Mouse (Mus musculus) forebrain, embryonic 14.5 days (tissue): ENCODE results near the gene Hist1h2bh. TPM values are rescaled to one million over a fixed set of nuclear protein-coding genes. Genes with fewer than 3 reads are reported as not detected.
"Not testable (repeated sequence)": the region's sequence is repeated elsewhere in the genome, so short reads cannot be mapped to it uniquely, and the experiment has no call there.

Experiments used
- ATAC-seq: fragments of 200-750 bp; cut with Nextera tagmentation; 2 replicates; pipeline ENCODE4 v1.8.0; 2017; ENCODE audit warnings: mild to moderate bottlenecking, moderate library complexity
- DNase-seq: peaks from one replicate; pipeline ENCODE4 v3.0.0-alpha.2; 2015; ENCODE audit warnings: low spot score
- H3K27ac ChIP-seq: fragments of 300-500 bp; sonication (generic); 2 replicates; pipeline ENCODE4 v1.5.1; 2014; ENCODE audit warnings: low read depth, mild to moderate bottlenecking, control low read depth, low read length, moderate library complexity
- H3K27me3 ChIP-seq: fragments of 300-500 bp; sonication (generic); replicated peaks from 2 replicates; pipeline ENCODE4 v1.6.1; 2014; ENCODE audit warnings: low read length, control low read depth, mixed read lengths; ENCODE audit not compliant: control insufficient read depth, insufficient read depth
- H3K36me3 ChIP-seq: fragments of 300-500 bp; sonication (generic); 2 replicates; pipeline ENCODE4 v1.6.1; 2014; ENCODE audit warnings: low read length, control low read depth; ENCODE audit not compliant: control insufficient read depth, insufficient read depth
- H3K4me1 ChIP-seq: fragments of 300-500 bp; sonication (generic); 2 replicates; pipeline ENCODE4 v1.6.1; 2014; ENCODE audit warnings: antibody characterized with exemption, low read length, control low read depth; ENCODE audit not compliant: control insufficient read depth, insufficient read depth
- H3K4me2 ChIP-seq: fragments of 300-500 bp; sonication (generic); 2 replicates; pipeline ENCODE4 v1.6.1; 2014; ENCODE audit warnings: mild to moderate bottlenecking, control low read depth, low read length
- H3K4me3 ChIP-seq: fragments of 300-500 bp; sonication (generic); 2 replicates; pipeline ENCODE4 v1.5.1; 2014; ENCODE audit warnings: low read depth, low read length, control low read depth
- H3K9ac ChIP-seq: fragments of 300-500 bp; sonication (generic); 2 replicates; pipeline ENCODE4 v1.6.1; 2014; ENCODE audit warnings: mild to moderate bottlenecking, low read length, control low read depth, moderate library complexity
- H3K9me3 ChIP-seq: fragments of 300-500 bp; sonication (generic); replicated peaks from 2 replicates; pipeline ENCODE4 v1.6.1; 2016; ENCODE audit warnings: low read length, control low read depth, mixed read lengths; ENCODE audit not compliant: control insufficient read depth
- WGBS: fragments of 180-500 bp; shearing (Covaris S2); extraction: QIAGEN DNeasy Blood & Tissue Kit; methylation state at CpG from one replicate; pipeline ENCODE4 v1.1.7; 2014; 5-methylcytosine and 5-hydroxymethylcytosine counted together
- polyA plus RNA-seq: library from polyadenylated mRNA; unstranded; fragments of >200 nt; fragmentation: Nextera tagmentation; extraction: Ambion mirVana; gene quantifications from 2 replicates; pipeline ENCODE4 v1.2.1, GENCODE M21; 2014

Gene Hist1h2bh
- polyA plus RNA-seq, 1 experiment from 2014 or later: 0.30 TPM

- WGBS: under 1% methylated on average over 21 of the region's 45 CpGs
- Histone ChIP-seq H3K27ac (peak within 1 kb of the TSS; percentile 92), H3K4me3 (peak within 1 kb of the TSS; percentile 41), H3K9me3 (no peaks in the 10 kb centered on the region), H3K36me3 (no peaks in the 10 kb centered on the region), H3K4me1 (no peaks in the 10 kb centered on the region), H3K4me2 (peak within 1 kb of the TSS; percentile 81), H3K27me3 (no peaks in the 10 kb centered on the region), H3K9ac (peak within 1 kb of the TSS; percentile 62)
- DNase-seq: peak; percentile 99
- ATAC-seq: peak; percentile 95
Measured at GRCm38 (mm10) chr13:23543965-23544786, 984 bp upstream of the Hist1h2bh start, which contains the start of gene Hist1h3f. Gene Hist1h3f, plus strand, starts transcription at chr13:23544052.

DNA sequence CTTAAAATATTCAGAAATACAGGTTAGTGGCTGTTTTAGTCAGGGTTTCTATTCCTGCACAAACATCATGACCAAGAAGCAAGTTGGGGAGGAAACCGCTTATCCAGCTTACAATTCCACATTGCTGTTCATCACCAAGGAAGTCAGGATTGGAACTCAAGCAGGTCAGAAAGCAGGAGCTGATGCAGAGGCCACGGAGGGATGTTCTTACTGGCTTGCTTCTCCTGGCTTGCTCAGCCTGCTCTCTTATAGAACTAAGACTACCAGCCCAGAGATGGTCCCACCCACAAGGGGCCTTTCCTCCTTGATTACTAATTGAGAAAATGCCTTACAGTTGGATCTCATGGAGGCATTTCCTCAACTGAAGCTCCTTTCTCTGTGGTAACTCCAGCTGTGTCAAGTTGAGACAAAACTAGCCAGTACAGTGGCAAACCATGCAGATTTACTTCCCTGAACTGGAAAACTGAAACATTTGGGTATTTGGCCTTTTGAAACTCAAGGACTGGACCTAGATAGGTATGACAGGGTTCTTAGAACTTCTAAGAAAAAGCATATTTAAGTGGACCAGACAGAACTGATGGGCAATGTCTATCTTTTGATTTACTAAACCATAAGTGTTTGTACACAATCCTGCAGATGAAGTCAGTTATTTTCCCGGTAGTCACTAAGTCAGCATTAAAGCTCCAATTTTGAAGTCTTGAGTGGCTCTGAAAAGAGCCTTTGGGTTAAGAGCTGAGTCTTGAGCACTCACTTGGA is 789 bp downstream of the Hist1h2bh start:
- WGBS: 6% methylated on average over 3 of the region's 3 CpGs
- not testable (repeated sequence) for H3K9me3 ChIP-seq, H3K4me1 ChIP-seq, H3K27me3 ChIP-seq, ATAC-seq, DNase-seq, H3K36me3 ChIP-seq
- peak overlapping the region; percentile 37 for H3K4me3 ChIP-seq
- H3K4me2 ChIP-seq: peak overlapping the region; percentile 81
- peak overlapping the region; percentile 75 for H3K27ac ChIP-seq
- H3K9ac ChIP-seq: peak overlapping the region; percentile 57; the same call in 1 of the 2 replicates

DNA sequence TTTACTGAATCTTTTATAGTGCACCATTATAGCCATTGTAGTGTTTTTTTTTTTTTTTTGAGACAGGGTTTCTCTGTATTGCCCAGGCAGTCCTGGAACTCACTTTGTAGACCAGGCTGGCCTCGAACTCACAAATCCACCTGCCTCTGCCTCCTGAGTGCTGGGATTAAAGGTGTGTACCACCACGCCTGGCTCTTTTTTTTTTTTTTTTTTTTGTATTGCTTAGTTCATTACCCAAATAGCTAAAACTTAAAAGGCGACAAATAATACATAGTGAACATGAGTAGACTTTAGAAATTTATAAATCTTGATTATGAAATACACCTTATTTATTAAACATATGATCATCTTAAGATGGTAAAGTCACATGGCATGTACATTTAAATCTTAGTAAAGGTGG is 1.7 kb downstream of the Hist1h2bh start:
- no peaks in the 10 kb centered on the region for H3K9me3 ChIP-seq

GRCm38 (mm10) chr13:23539821-23540220 is 3.4 kb downstream of the Hist1h2bh start:
- not testable (repeated sequence) for H3K4me3 ChIP-seq, H3K9ac ChIP-seq, H3K4me2 ChIP-seq, H3K9me3 ChIP-seq, H3K4me1 ChIP-seq, ATAC-seq, H3K27me3 ChIP-seq, H3K27ac ChIP-seq, H3K36me3 ChIP-seq, DNase-seq
- WGBS: 74% methylated on average over 1 of the region's 1 CpGs

More for the DNA sequence above, 1.7 kb downstream of the Hist1h2bh start:
- peaks cover 3% of the 10 kb centered on the region; the same call in 1 of the 2 replicates for H3K4me1 ChIP-seq
- no peaks in the 10 kb centered on the region for H3K36me3 ChIP-seq
- no peak for DNase-seq
- no peak overlapping the region for H3K9ac ChIP-seq
- H3K27ac ChIP-seq: no peak overlapping the region
- no peak overlapping the region for H3K4me2 ChIP-seq
- no peaks in the 10 kb centered on the region for H3K27me3 ChIP-seq
- H3K4me3 ChIP-seq: no peak overlapping the region
- ATAC-seq: no peak
- WGBS: 74% methylated on average over 3 of the region's 3 CpGs

DNA sequence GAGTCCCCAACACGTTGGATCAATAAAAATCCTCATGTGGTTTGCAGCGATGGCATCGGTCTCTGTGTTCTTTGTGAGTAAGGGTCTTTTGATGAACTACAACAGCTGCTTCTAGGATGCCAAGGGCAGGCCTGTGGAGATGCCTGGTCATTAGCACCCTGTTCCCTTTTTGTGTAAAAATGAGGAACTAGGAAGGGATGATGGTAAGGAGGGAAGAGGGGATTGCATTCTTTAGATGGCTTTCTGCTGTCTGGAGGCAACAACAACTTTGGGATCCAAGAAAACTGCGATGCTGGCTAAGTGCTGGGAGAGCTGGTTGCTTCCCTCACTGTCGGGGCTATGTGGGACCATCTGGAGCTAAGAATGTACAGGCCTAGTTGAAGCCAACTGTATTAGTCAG is 4.9 kb downstream of the Hist1h2bh start:
- no peak overlapping the region for H3K27ac ChIP-seq
- H3K4me1 ChIP-seq: peaks cover 10% of the 10 kb centered on the region; the same call in 1 of the 2 replicates
- WGBS: 77% methylated on average over 5 of the region's 5 CpGs
- H3K36me3 ChIP-seq: no peaks in the 10 kb centered on the region
- ATAC-seq (no peak), DNase-seq (no peak)
- no peaks in the 10 kb centered on the region for H3K27me3 ChIP-seq
- H3K4me2 ChIP-seq: no peak overlapping the region
- no peak overlapping the region for H3K4me3 ChIP-seq
- H3K9me3 ChIP-seq: no peaks in the 10 kb centered on the region
- no peak overlapping the region for H3K9ac ChIP-seq

DNA sequence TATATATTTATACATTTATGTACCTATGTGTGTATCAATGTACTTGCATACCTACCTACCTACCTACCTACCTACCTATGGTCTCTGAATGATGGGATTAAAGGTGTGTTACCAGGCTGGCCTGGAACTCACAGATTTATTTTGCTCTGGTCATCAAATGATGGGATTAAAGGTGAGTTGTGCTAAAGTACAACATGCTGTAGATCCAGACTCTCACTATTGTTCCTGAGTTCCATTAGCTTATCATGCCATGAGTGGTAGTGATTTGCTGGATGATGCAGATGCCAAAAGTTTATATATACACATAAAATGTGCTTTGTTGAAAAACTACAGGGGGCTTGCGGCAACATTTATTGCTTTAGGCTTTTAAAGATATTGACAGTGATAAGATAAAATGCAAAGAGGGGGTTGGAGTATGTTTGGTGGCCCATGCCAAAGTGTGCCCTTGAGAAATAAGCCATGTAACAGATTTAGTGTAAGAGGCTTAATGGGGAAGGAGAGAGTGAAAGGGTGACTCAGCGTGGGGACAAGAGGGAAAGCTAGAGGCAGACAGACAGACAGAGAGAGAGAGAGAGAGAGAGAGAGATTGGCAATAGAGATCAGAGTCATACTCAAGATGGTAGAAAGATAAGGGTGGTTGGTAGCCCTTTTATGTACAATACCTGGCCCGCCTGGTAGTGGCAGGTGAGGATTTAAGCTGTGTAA is 6.0 kb downstream of the Hist1h2bh start:
- 80% methylated on average over 3 of the region's 3 CpGs for WGBS
- H3K27ac ChIP-seq: no peak overlapping the region
- peak overlapping the region; percentile 59 for H3K4me2 ChIP-seq
- H3K4me3 ChIP-seq: peak overlapping the region; percentile 43; the same call in 1 of the 2 replicates
- ATAC-seq (no peak), DNase-seq (no peak)
- H3K27me3 ChIP-seq: no peaks in the 10 kb centered on the region
- H3K36me3 ChIP-seq: no peaks in the 10 kb centered on the region
- H3K9me3 ChIP-seq: no peaks in the 10 kb centered on the region
- peaks cover 21% of the 10 kb centered on the region for H3K4me1 ChIP-seq
- peak overlapping the region; percentile 6; the same call in 1 of the 2 replicates for H3K9ac ChIP-seq

DNA sequence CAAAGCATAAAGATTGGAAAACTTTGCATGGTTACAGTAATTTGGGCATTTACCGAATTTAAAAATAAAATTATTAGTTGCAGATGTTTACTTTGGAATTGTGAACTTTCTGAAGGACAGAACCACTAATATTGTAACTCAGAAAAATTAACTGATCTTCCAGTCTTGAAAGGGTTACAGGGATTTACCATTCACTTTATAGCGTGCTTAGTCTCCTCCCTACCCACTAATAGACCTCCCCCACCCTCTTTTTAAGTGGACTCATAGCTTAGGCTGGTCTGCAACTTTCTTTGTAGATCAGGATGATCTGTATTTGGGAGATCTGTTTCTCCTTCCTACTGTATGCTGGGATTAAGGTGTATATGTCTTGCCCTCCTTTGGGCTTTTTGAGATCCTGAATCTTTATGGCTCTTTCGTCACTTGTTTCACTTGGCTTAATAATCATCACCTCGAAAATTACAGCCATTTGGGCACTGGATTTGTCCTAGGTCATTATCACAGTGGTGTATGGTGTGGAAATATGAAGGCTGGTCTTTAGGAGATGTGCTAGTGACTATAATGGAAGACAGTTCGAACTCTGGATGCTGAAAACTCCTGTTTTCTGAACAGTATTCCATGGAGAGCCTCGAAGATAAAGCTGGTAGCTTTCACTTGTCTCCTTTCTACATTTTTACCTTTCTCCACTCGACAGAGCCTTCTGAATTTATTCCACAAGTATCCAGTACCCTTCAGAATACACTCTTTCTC is 6.9 kb downstream of the Hist1h2bh start:
- Histone ChIP-seq H3K4me2 (peak overlapping the region; percentile 59), H3K27ac (no peak overlapping the region), H3K36me3 (no peaks in the 10 kb centered on the region), H3K9ac (peak overlapping the region; percentile 68), H3K4me1 (peaks cover 23% of the 10 kb centered on the region), H3K27me3 (no peaks in the 10 kb centered on the region), H3K4me3 (peak overlapping the region; percentile 43), H3K9me3 (no peaks in the 10 kb centered on the region)
- no peak for DNase-seq
- 15% methylated on average over 7 of the region's 7 CpGs for WGBS
- ATAC-seq: no peak
